12 mouse cellular contexts compared by ENCODE assay signal in the genomic region with DNA sequence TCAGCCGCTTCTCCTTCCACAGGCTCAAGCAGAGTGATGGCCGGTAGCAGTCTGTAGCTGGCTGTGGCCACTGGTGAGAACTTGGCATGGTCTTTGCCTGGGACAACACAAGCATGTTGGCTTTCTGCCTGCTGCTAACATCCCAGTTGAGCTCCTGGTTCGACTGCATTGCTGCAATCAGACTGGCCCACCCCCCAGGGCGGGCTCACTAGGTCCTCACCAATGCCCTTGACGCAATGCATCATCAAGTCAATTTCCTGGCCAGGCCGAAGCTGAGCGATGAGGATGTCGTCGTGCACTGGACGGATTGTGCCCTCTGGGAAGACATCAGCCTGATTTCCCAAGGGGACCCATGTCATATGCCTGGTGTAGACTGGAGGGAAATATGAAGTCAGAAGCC. TPM values are rescaled to one million over a fixed set of nuclear protein-coding genes. Genes with fewer than 3 reads are reported as not detected.
DNase-seq lines count a peak whose midpoint lies in the region; ATAC-seq and TF ChIP-seq lines count a peak whose summit lies in the region.
"Had no signal": no experiment of that assay in that cellular context is flagged by ENCODE, and none has a peak within 500 bp of the region (broad histone marks: within the 10 kb centered on the region; RNA-seq: fewer than 3 reads in every experiment).

No protein-coding gene starts in this region.

- TF ChIP-seq CTCF in intestine, postnatal 0 days (IDR thresholded peaks at IDR 0.05; ENCODE audit: low read depth): no peak
- TF ChIP-seq CTCF in MEL (IDR thresholded peaks at IDR 0.05 in 2 of 3, conservative IDR thresholded peaks at IDR 0.05 in 1 of 3; ENCODE audit: control insufficient read depth in 1 of 3, insufficient read depth in 1 of 3, low read depth in 2 of 3, low read length in 3 of 3, poor library complexity in 1 of 3, severe bottlenecking in 1 of 3): no peak
- no peak for TF ChIP-seq CTCF in lung, postnatal 0 days (IDR thresholded peaks at IDR 0.05)

- 76% methylated on average over 10 of the region's 10 CpGs for WGBS in intestine, postnatal 0 days
- WGBS in intestine, embryonic 15.5 days: 74% methylated on average over 10 of the region's 10 CpGs
- 39% methylated on average over 10 of the region's 10 CpGs for WGBS in lung, postnatal 0 days

- H3K36me3 ChIP-seq in intestine, postnatal 0 days (ENCODE audit: control insufficient read depth, insufficient read depth): peaks cover 55% of the 10 kb centered on the region
- peaks cover 50% of the 10 kb centered on the region for H3K36me3 ChIP-seq in intestine, embryonic 15.5 days
- H3K36me3 ChIP-seq in MEL (ENCODE audit: control insufficient read depth in 1 of 2, insufficient read depth in 2 of 2, low read length in 2 of 2): peaks cover 8 to 14% of the 10 kb centered on the region in 2 experiments; a peak in 3 of 4 replicates
- H3K36me3 ChIP-seq in lung, postnatal 0 days (ENCODE audit: insufficient read depth, low read length): peaks cover 11% of the 10 kb centered on the region; the same call in 1 of the 2 replicates

- H3K27me3 ChIP-seq in intestine, postnatal 0 days (replicated peaks; ENCODE audit: control insufficient read depth, insufficient read depth, low read length): no peaks in the 10 kb centered on the region
- no peaks in the 10 kb centered on the region for H3K27me3 ChIP-seq in intestine, embryonic 15.5 days (replicated peaks)
- H3K27me3 ChIP-seq in MEL (ENCODE audit: control insufficient read depth in 1 of 2, insufficient read depth in 2 of 2, low read length in 2 of 2): no peaks in the 10 kb centered on the region
- H3K27me3 ChIP-seq in lung, postnatal 0 days (replicated peaks; ENCODE audit: insufficient read depth, low read length): no peaks in the 10 kb centered on the region
- H3K27me3 ChIP-seq: limb, embryonic 15.5 days; megakaryocyte, embryonic 14.5 days had no signal

- TF ChIP-seq POLR2A in MEL (IDR thresholded peaks at IDR 0.05; ENCODE audit: control insufficient read depth in 1 of 2, insufficient read depth in 1 of 2, low read depth in 1 of 2, low read length in 2 of 2, poor library complexity in 1 of 2): peak in 1 of 2 experiments; percentile 45; a peak in 1 of 4 replicates

- H3K4me3 ChIP-seq in intestine, postnatal 0 days (ENCODE audit: low read depth, low read length): no peak overlapping the region
- no peak overlapping the region for H3K4me3 ChIP-seq in intestine, embryonic 15.5 days (replicated peaks)
- H3K4me3 ChIP-seq in MEL (ENCODE audit: control insufficient read depth in 1 of 2, insufficient read depth in 1 of 2, low read depth in 2 of 2, low read length in 2 of 2): no peak overlapping the region
- no peak overlapping the region for H3K4me3 ChIP-seq in lung, postnatal 0 days (ENCODE audit: low read depth, low read length)
- H3K4me3 ChIP-seq: limb, embryonic 15.5 days; megakaryocyte, embryonic 14.5 days had no signal

- TF ChIP-seq EP300 in MEL (IDR thresholded peaks at IDR 0.05; ENCODE audit: low read depth in 1 of 2, low read length in 2 of 2): no peak
- no peak for TF ChIP-seq EP300 in lung, postnatal 0 days (IDR thresholded peaks at IDR 0.05)

- H3K9me3 ChIP-seq in intestine, postnatal 0 days (ENCODE audit: control insufficient read depth): no peaks in the 10 kb centered on the region
- H3K9me3 ChIP-seq in intestine, embryonic 15.5 days: no peaks in the 10 kb centered on the region
- no peaks in the 10 kb centered on the region for H3K9me3 ChIP-seq in MEL (replicated peaks; ENCODE audit: insufficient read depth, low read length)
- no peaks in the 10 kb centered on the region for H3K9me3 ChIP-seq in lung, postnatal 0 days (ENCODE audit: low read length)
- H3K9me3 ChIP-seq: limb, embryonic 15.5 days; megakaryocyte, embryonic 14.5 days had no signal

- H3K27ac ChIP-seq in intestine, postnatal 0 days (ENCODE audit: low read depth, low read length): peak overlapping the region; percentile 21; the same call in 1 of the 2 replicates
- H3K27ac ChIP-seq in intestine, embryonic 15.5 days: no peak overlapping the region
- H3K27ac ChIP-seq in MEL (ENCODE audit: control insufficient read depth, low read depth, low read length): no peak overlapping the region
- H3K27ac ChIP-seq in lung, postnatal 0 days (ENCODE audit: low read length): peak overlapping the region; percentile 78
- H3K27ac ChIP-seq: limb, embryonic 15.5 days had no signal

- ATAC-seq in intestine, postnatal 0 days: no peak
- no peak for ATAC-seq in intestine, embryonic 15.5 days
- ATAC-seq in lung, postnatal 0 days: peak; percentile 13
- no peak for ATAC-seq in frontal cortex, adult (ENCODE audit: low TSS enrichment)
- ATAC-seq: forebrain, embryonic 14.5 days had no signal

- no peak overlapping the region for H3K4me2 ChIP-seq in intestine, postnatal 0 days (replicated peaks; ENCODE audit: low read depth)
- H3K4me2 ChIP-seq in intestine, embryonic 15.5 days (replicated peaks): no peak overlapping the region
- no peak overlapping the region for H3K4me2 ChIP-seq in lung, postnatal 0 days (replicated peaks; ENCODE audit: low read depth, low read length)
- H3K4me2 ChIP-seq: limb, embryonic 15.5 days had no signal

- TF ChIP-seq RAD21 in MEL (IDR thresholded peaks at IDR 0.05; ENCODE audit: low read depth, low read length): no peak

- no peak overlapping the region for H3K9ac ChIP-seq in intestine, postnatal 0 days (ENCODE audit: low read depth, low read length)
- H3K9ac ChIP-seq in intestine, embryonic 15.5 days: no peak overlapping the region
- no peak overlapping the region for H3K9ac ChIP-seq in MEL (ENCODE audit: control insufficient read depth, low read depth, low read length, poor library complexity, severe bottlenecking)
- no peak overlapping the region for H3K9ac ChIP-seq in lung, postnatal 0 days (replicated peaks; ENCODE audit: low read depth)
- H3K9ac ChIP-seq: limb, embryonic 15.5 days had no signal

- peaks cover 29% of the 10 kb centered on the region for H3K79me2 ChIP-seq in MEL (ENCODE audit: control insufficient read depth, insufficient read depth, low read length, poor library complexity)

- DNase-seq in MEL (ENCODE audit: low read depth, low spot score): peak; percentile 27
- DNase-seq in adrenal gland, adult 8-10 months: peak; percentile 85
- DNase-seq in lung, postnatal 0 days (ENCODE audit: low spot score): peak; percentile 86
- DNase-seq in right cerebral cortex, adult 2 months (ENCODE audit: low spot score in 2 of 2): no peak
- DNase-seq: kidney, adult 9 months; layer of hippocampus, postnatal 36 days had no signal

- H3K4me1 ChIP-seq in intestine, postnatal 0 days (replicated peaks; ENCODE audit: control insufficient read depth, insufficient read depth, low read length): peaks cover 10% of the 10 kb centered on the region; the same call in 1 of the 2 replicates
- peaks cover 21% of the 10 kb centered on the region for H3K4me1 ChIP-seq in intestine, embryonic 15.5 days (replicated peaks)
- peaks cover 0 to 13% of the 10 kb centered on the region in 2 experiments; a peak in 2 of 4 replicates for H3K4me1 ChIP-seq in MEL (ENCODE audit: control insufficient read depth in 1 of 2, insufficient read depth in 2 of 2, low read length in 2 of 2)
- H3K4me1 ChIP-seq in lung, postnatal 0 days (ENCODE audit: insufficient read depth, low read depth, low read length): peaks cover 15% of the 10 kb centered on the region

RNA-seq across cellular contexts. Expression of gene Polr1c, which starts 3.3 kb away (rescaled TPM):
- 32.1 and 32.3 TPM in 2 replicates for polyA plus RNA-seq in intestine, postnatal 0 days (2015; fragmentation: Nextera tagmentation; extraction: Ambion mirVana)
- 75.3 and 75.8 TPM in 2 replicates for polyA plus RNA-seq in intestine, embryonic 15.5 days (2015; fragmentation: Nextera tagmentation; extraction: Ambion mirVana)
- 188 and 197 TPM in 2 replicates for total RNA-seq in MEL (2012; rRNA removed)
- polyA plus RNA-seq in MEL (2012; ENCODE audit: insufficient read depth in 1 of 2, insufficient read length in 2 of 2, low read depth in 1 of 2, low replicate concordance in 2 of 2, missing spikeins in 1 of 2): 100 to 1,000 TPM in 1 of 2 experiments, not detected in 1; 195 TPM
- total RNA-seq in adrenal gland, adult 8-10 months (2022): 100 to 1,000 TPM in 2 of 4 experiments, 10 to 100 TPM in 2; 83.8 to 116 (median 104) TPM
- 82.0 and 89.9 TPM in 2 replicates for polyA plus RNA-seq in lung, postnatal 0 days (2015; fragmentation: Nextera tagmentation; extraction: Ambion mirVana)

RNA-seq across cellular contexts. Expression of gene Yipf3, which starts 3.3 kb away (rescaled TPM):
- polyA plus RNA-seq in intestine, postnatal 0 days (2015; fragmentation: Nextera tagmentation; extraction: Ambion mirVana): 111 and 119 TPM in 2 replicates
- polyA plus RNA-seq in intestine, embryonic 15.5 days (2015; fragmentation: Nextera tagmentation; extraction: Ambion mirVana): 86.8 and 111 TPM in 2 replicates
- total RNA-seq in MEL (2012; rRNA removed): 18.9 and 20.8 TPM in 2 replicates
- 10 to 100 TPM in 1 of 2 experiments, not detected in 1; 86.5 TPM for polyA plus RNA-seq in MEL (2012; ENCODE audit: insufficient read depth in 1 of 2, insufficient read length in 2 of 2, low read depth in 1 of 2, low replicate concordance in 2 of 2, missing spikeins in 1 of 2)
- 100 to 1,000 TPM; 157 to 205 (median 185) TPM for total RNA-seq in adrenal gland, adult 8-10 months (2022)
- 185 and 199 TPM in 2 replicates for polyA plus RNA-seq in lung, postnatal 0 days (2015; fragmentation: Nextera tagmentation; extraction: Ambion mirVana)

RNA-seq across cellular contexts. Expression of gene Lrrc73, which starts 8.8 kb away (rescaled TPM):
- 0.42 and 0.44 TPM in 2 replicates for polyA plus RNA-seq in intestine, postnatal 0 days (2015; fragmentation: Nextera tagmentation; extraction: Ambion mirVana)
- 0.46 and 0.69 TPM in 2 replicates for polyA plus RNA-seq in intestine, embryonic 15.5 days (2015; fragmentation: Nextera tagmentation; extraction: Ambion mirVana)
- total RNA-seq in MEL (2012; rRNA removed): 0.72 and 1.2 TPM in 2 replicates
- polyA plus RNA-seq in MEL (2012; ENCODE audit: insufficient read depth in 1 of 2, insufficient read length in 2 of 2, low read depth in 1 of 2, low replicate concordance in 2 of 2, missing spikeins in 1 of 2): 1 to 10 TPM in 1 of 2 experiments, not detected in 1; 3.5 TPM
- total RNA-seq in adrenal gland, adult 8-10 months (2022): 1 to 10 TPM; 4.1 to 7.5 (median 6.0) TPM
- 3.7 and 5.2 TPM in 2 replicates for polyA plus RNA-seq in lung, postnatal 0 days (2015; fragmentation: Nextera tagmentation; extraction: Ambion mirVana)

RNA-seq across cellular contexts. Expression of gene Tjap1, which starts 38.2 kb away (rescaled TPM):
- polyA plus RNA-seq in intestine, postnatal 0 days (2015; fragmentation: Nextera tagmentation; extraction: Ambion mirVana): 29.3 and 34.6 TPM in 2 replicates
- polyA plus RNA-seq in intestine, embryonic 15.5 days (2015; fragmentation: Nextera tagmentation; extraction: Ambion mirVana): 28.6 and 29.6 TPM in 2 replicates
- 11.0 and 12.9 TPM in 2 replicates for total RNA-seq in MEL (2012; rRNA removed)
- polyA plus RNA-seq in MEL (2012; ENCODE audit: insufficient read depth in 1 of 2, insufficient read length in 2 of 2, low read depth in 1 of 2, low replicate concordance in 2 of 2, missing spikeins in 1 of 2): 10 to 100 TPM in 1 of 2 experiments, not detected in 1; 41.2 TPM
- total RNA-seq in adrenal gland, adult 8-10 months (2022): 10 to 100 TPM; 49.3 to 72.6 (median 54.6) TPM
- polyA plus RNA-seq in lung, postnatal 0 days (2015; fragmentation: Nextera tagmentation; extraction: Ambion mirVana): 21.0 and 22.8 TPM in 2 replicates

RNA-seq across cellular contexts. Expression of gene Xpo5, which starts 42.0 kb away (rescaled TPM):
- polyA plus RNA-seq in intestine, postnatal 0 days (2015; fragmentation: Nextera tagmentation; extraction: Ambion mirVana): 7.7 and 8.2 TPM in 2 replicates
- polyA plus RNA-seq in intestine, embryonic 15.5 days (2015; fragmentation: Nextera tagmentation; extraction: Ambion mirVana): 31.6 and 31.9 TPM in 2 replicates
- 79.0 and 82.7 TPM in 2 replicates for total RNA-seq in MEL (2012; rRNA removed)
- polyA plus RNA-seq in MEL (2012; ENCODE audit: insufficient read depth in 1 of 2, insufficient read length in 2 of 2, low read depth in 1 of 2, low replicate concordance in 2 of 2, missing spikeins in 1 of 2): 10 to 100 TPM; 47.5 to 93.4 TPM
- total RNA-seq in adrenal gland, adult 8-10 months (2022): 10 to 100 TPM; 70.8 to 95.4 (median 74.0) TPM
- polyA plus RNA-seq in lung, postnatal 0 days (2015; fragmentation: Nextera tagmentation; extraction: Ambion mirVana): 14.8 and 16.2 TPM in 2 replicates

Comparison
In these comparisons a context has a peak if more than half of its experiments do, and no peak if none do; other contexts are left out.
1. H3K27ac ChIP-seq: peak in intestine, postnatal 0 days (single experiment) and lung, postnatal 0 days (single experiment); none in intestine, embryonic 15.5 days (single experiment) and MEL (single experiment).
2. DNase-seq: peak in MEL (single experiment), adrenal gland, adult 8-10 months (single experiment) and lung, postnatal 0 days (single experiment); none in right cerebral cortex, adult 2 months (0 of 2).